Mouse (Mus musculus): ENCODE results near the gene Fbxl7.

GRCm38 (mm10) chr15:26787148-26787547 lies 108.2 kb downstream of the Fbxl7 start:
- no peak for TF ChIP-seq CTCF (IDR thresholded peaks at IDR 0.05; ENCODE audit: control insufficient read depth, insufficient read depth, insufficient read length)
- no peak for TF ChIP-seq FOSL1 (IDR thresholded peaks at IDR 0.05; ENCODE audit: insufficient read depth, low read length, poor library complexity, severe bottlenecking)
